Mouse (Mus musculus): ENCODE measurements around the gene Fgfr1op2.

Fgfr1op2 gene

DNA sequence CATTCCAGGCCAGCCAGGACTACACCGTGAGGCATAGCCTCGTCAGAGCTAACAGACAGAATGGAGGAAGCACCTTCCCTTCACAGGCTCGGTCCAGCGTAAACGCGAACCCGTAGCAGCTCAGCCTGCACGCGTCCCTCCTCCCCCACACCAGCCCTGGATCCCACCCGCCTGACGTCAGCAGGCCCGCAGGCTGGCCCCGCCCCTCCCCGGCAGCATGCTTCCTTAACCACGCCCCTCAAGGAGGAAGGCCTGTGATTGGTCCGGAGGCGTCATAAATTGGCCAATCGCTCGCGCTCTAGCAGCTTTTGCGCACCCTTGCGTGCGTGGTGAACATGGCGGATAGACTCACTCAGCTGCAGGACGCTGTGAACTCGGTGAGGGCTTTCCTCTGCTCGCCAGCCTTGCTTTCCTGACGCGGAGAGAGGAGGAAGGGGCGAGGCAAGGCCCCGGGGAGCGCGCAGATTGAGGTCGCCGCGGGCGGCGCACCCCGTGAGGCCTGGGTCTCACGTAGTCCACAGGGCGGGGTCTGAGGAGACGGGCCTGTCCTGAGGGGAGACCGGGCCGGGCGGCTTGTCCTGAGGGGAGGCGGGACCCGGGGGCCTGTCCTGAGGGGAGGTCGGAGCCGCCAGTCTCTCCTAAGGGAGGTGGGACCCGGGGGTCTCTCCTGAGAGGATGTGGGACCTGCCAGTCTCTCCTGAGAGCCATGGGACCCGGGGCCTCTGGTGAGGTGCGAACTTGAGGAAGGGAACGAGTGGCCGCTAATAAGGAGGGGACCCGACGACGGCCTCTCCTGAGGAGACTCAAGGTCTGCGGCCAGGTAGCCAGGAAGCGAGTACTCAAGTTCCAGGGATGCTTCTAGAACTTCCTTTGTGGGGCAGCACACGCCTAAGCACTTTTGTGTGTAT lies 65.5 kb downstream of the Fgfr1op2 start, which contains the start of the genes Med21 and Tm7sf3:
Gene Med21 (plus strand): TSS at position 272 of the 908 bp plus-strand sequence.
Gene Tm7sf3 (minus strand): TSS at position 549 of the 908 bp plus-strand sequence.
- DNase-seq (ENCODE audit: low spot score) = peak; percentile 97

- no peak for DNase-seq (ENCODE audit: low spot score)
Observed at GRCm38 (mm10) chr6:146643184-146643570, 66.2 kb downstream of the Fgfr1op2 start.
